Mouse (Mus musculus) central nervous system, embryonic 18 days (tissue): ENCODE measurements around the gene H2-M1. TPM values are rescaled to one million over a fixed set of nuclear protein-coding genes. Genes with fewer than 3 reads are reported as not detected.

Experiments
- polyA plus RNA-seq: library from polyadenylated mRNA; depleted of rRNA; stranded (reverse); fragments of >200 nt; gene quantifications from 2 replicates; pipeline ENCODE4 v1.2.3, GENCODE M21; 2012; rRNA removed

Gene H2-M1
- polyA plus RNA-seq = not detected in 2 replicates

GRCm38 (mm10) chr17:36672119-36672518 lies at the start of gene H2-M1:
Gene H2-M1 (minus strand): TSS chr17:36672219.

GRCm38 (mm10) chr17:36642566-36642965 lies 29.5 kb downstream of the H2-M1 start, which contains the start of gene H2-M9:
Gene H2-M9 (minus strand): TSS chr17:36642666.

Other genes with a start within 250 kb of the H2-M1 start
- not detected in 2 replicates for gene H2-M10.4, start 209.9 kb downstream of the H2-M1 start, polyA plus RNA-seq
- not detected in 2 replicates for gene H2-M11, start 125.1 kb downstream of the H2-M1 start, polyA plus RNA-seq
- gene H2-M9, start 29.6 kb downstream of the H2-M1 start, polyA plus RNA-seq = not detected in 2 replicates
- not detected in 2 replicates for gene H2-M10.5, start 100.7 kb upstream of the H2-M1 start, polyA plus RNA-seq
- gene H2-M10.6, start 140.0 kb upstream of the H2-M1 start, polyA plus RNA-seq = not detected in 2 replicates
- 27.3 and 28.2 TPM in 2 replicates for gene Trim26, start 164.9 kb upstream of the H2-M1 start, polyA plus RNA-seq
- 0.43 and 3.0 TPM in 2 replicates for gene Trim15, start 195.0 kb upstream of the H2-M1 start, polyA plus RNA-seq
- gene Trim10, start 197.4 kb upstream of the H2-M1 start, polyA plus RNA-seq = 0.05 TPM in 2 replicates
- gene Trim40, start 217.9 kb upstream of the H2-M1 start, polyA plus RNA-seq = 0.15 and 0.21 TPM in 2 replicates
- gene Trim31, start 225.9 kb upstream of the H2-M1 start, polyA plus RNA-seq = not detected in 2 replicates